Mouse (Mus musculus) CD4-positive naive resting alpha-beta T cell, adult 76 days (primary cell): ENCODE results near the gene Mprip. TPM values are rescaled to one million over a fixed set of nuclear protein-coding genes. Genes with fewer than 3 reads are reported as not detected.

Experiments used
- total RNA-seq: library from RNA; stranded (reverse); gene quantifications from one replicate; pipeline ENCODE4 v1.2.4, GENCODE M21; 2023

The Mprip gene
- 81.0 TPM for total RNA-seq

GRCm38 (mm10) chr11:59661005-59661404 is at the start of gene Mprip:
TSS of gene Mprip (plus strand) at chr11:59661305.

DNA sequence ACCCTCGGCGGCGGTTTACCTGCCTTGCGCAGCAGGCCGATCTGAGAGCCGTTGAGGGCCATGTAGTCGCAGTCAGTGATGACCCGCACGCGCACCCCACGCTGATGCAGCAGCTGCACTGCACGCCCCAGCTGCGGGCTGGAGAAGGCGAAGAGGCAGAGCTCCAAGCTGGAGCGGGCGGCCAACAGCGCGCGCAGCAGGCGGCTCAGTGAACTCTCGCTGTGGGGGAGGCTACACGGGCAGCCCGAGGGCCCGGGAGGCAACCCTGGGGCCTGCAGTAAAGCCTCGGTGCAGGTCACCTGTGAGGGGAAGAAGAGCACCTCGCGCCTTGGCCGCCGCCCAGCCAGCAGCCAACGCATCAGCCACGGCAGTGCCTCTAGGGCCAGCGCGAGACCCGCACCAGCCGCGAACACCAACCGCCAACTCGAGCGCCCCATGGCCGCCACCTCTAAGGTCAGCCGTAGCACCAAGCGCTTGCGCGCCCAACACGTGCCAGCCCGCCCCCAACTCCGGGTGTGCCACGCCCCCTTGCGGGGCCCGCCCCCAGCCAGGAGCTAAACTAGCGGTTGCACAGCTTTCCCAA is 126.2 kb downstream of the Mprip start, which contains the start of gene Pld6:
TSS of gene Pld6 (minus strand) at position 447 of the 583 bp plus-strand sequence.

DNA sequence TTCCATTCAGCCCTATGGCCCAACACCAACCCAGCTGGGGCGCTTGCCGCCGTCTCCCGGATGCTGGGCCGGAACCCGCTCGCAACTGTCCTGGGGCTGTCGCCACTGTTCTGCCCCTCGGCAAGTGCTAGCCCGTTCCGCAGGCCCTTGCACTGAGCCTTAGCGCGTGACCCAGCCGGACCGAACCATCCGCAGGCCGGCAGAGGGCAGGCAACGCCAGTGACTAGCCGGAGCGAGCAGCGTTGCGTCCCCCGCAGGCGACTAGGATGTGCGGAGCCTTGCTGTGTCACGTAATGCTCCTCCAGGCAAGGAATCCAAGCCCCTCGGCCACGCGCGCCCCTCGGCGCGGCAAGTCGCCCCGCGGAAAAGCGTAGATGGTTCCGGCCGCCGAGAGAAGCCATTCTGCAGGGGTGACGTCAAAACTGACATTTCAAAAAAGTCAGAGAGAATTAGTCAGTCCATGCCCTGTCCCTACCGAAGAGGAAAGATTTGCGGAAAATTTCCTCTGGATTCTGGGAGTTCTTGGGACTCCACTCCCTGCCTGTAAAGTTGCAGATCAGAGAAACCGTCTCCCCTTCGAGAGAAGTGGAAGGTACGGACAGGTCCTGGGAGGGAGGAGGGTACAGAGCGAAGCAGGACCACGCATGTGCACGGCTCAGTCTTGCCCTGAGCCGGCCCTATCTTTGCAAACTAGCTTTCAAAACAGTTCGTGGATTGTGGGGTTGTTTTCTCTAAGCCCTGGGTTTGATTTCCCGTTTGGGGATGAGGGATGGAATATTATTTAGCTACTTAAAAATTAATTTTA is 148.8 kb downstream of the Mprip start, which contains the start of gene Flcn:
TSS of gene Flcn (minus strand) at position 347 of the 805 bp plus-strand sequence.

Other genes with a start within 250 kb of the Mprip start
- gene Jmjd4, start 211.3 kb upstream of the Mprip start, total RNA-seq = 9.6 TPM
- 19.1 TPM for gene Snap47, start 210.1 kb upstream of the Mprip start, total RNA-seq
- 3.0 TPM for gene Zfp867, start 188.8 kb upstream of the Mprip start, total RNA-seq
- gene Zkscan17, start 134.6 kb upstream of the Mprip start, total RNA-seq = 22.6 TPM
- gene Nlrp3, start 119.7 kb upstream of the Mprip start, total RNA-seq = 3.3 TPM
- gene Olfr222, start 85.1 kb upstream of the Mprip start, total RNA-seq = not detected
- not detected for gene Olfr223, start 68.0 kb upstream of the Mprip start, total RNA-seq
- gene Pld6, start 126.3 kb downstream of the Mprip start, total RNA-seq = 0.62 TPM
- 83.9 TPM for gene Flcn, start 148.7 kb downstream of the Mprip start, total RNA-seq
- 8.0 TPM for gene Nt5m, start 178.1 kb downstream of the Mprip start, total RNA-seq
- 80.7 TPM for gene Cops3, start 178.5 kb downstream of the Mprip start, total RNA-seq